Mouse (Mus musculus): ENCODE measurements around the gene Rcc1l.

- TF ChIP-seq GATA1 (IDR thresholded peaks at IDR 0.05; ENCODE audit: borderline replicate concordance, low read length): no peak
- no peak for TF ChIP-seq FLI1 (IDR thresholded peaks at IDR 0.05; ENCODE audit: low read length)
Observed at GRCm38 (mm10) chr5:134114981-134115380, 61.6 kb downstream of the Rcc1l start.

Measured in megakaryocyte, embryonic 14.5 days (primary cell).